Comparison of ENCODE assay signal across 27 mouse cellular contexts in genomic region chr1:172155518-172155917, GRCm38 (mm10). TPM values are rescaled to one million over a fixed set of nuclear protein-coding genes. Genes with fewer than 3 reads are reported as not detected.
DNase-seq lines count a peak whose midpoint lies in the region; ATAC-seq and TF ChIP-seq lines count a peak whose summit lies in the region.
"Had no signal": no experiment of that assay in that cellular context is flagged by ENCODE, and none has a peak within 500 bp of the region (broad histone marks: within the 10 kb centered on the region; RNA-seq: fewer than 3 reads in every experiment).

No protein-coding gene starts in this region.

- peaks cover 62% of the 10 kb centered on the region for H3K36me3 ChIP-seq in liver, embryonic 13.5 days
- H3K36me3 ChIP-seq in liver, postnatal 0 days (replicated peaks; ENCODE audit: insufficient read depth, low read length) = peaks cover 53% of the 10 kb centered on the region

- H3K27ac ChIP-seq in liver, embryonic 13.5 days = 0 out of 2 replicates have a peak overlapping the region, but pooled peaks have one; percentile 39
- no peak overlapping the region; the same call in 1 of the 2 replicates for H3K27ac ChIP-seq in liver, postnatal 0 days (ENCODE audit: low read depth)
- H3K27ac ChIP-seq: embryonic facial prominence, embryonic 13.5 days; embryonic facial prominence, embryonic 15.5 days; forebrain, embryonic 10.5 days; forebrain, embryonic 12.5 days had no signal

- H3K9ac ChIP-seq in liver, embryonic 13.5 days = no peak overlapping the region
- H3K9ac ChIP-seq in liver, postnatal 0 days (replicated peaks) = no peak overlapping the region
- H3K9ac ChIP-seq: embryonic facial prominence, embryonic 13.5 days; embryonic facial prominence, embryonic 15.5 days; forebrain, embryonic 12.5 days had no signal

- no peak overlapping the region for H3K4me3 ChIP-seq in liver, embryonic 13.5 days (replicated peaks)
- no peak overlapping the region for H3K4me3 ChIP-seq in liver, postnatal 0 days (ENCODE audit: low read depth, low read length)
- H3K4me3 ChIP-seq: embryonic facial prominence, embryonic 13.5 days; embryonic facial prominence, embryonic 15.5 days; forebrain, embryonic 10.5 days; forebrain, embryonic 12.5 days had no signal

- H3K4me1 ChIP-seq in liver, embryonic 13.5 days (replicated peaks) = peaks cover 44% of the 10 kb centered on the region
- H3K4me1 ChIP-seq in liver, postnatal 0 days (ENCODE audit: insufficient read depth) = peaks cover 9% of the 10 kb centered on the region
- H3K4me1 ChIP-seq: forebrain, embryonic 10.5 days had no signal

- no peaks in the 10 kb centered on the region for H3K9me3 ChIP-seq in liver, embryonic 13.5 days (replicated peaks)
- H3K9me3 ChIP-seq in liver, postnatal 0 days (ENCODE audit: low read length) = no peaks in the 10 kb centered on the region
- H3K9me3 ChIP-seq: embryonic facial prominence, embryonic 13.5 days; embryonic facial prominence, embryonic 15.5 days; forebrain, embryonic 10.5 days; forebrain, embryonic 12.5 days; G1E had no signal

- no peak for DNase-seq in liver, embryonic 13.5 days
- no peak for DNase-seq in liver, postnatal 0 days
- no peak for DNase-seq in lung, postnatal 36 days
- DNase-seq in layer of hippocampus, postnatal 36 days = no peak
- DNase-seq: adrenal gland, adult 8-10 months; adrenal gland, postnatal 14 days; adrenal gland, postnatal 36 days; B cell, adult 2 months; cerebellum, adult 11 months; cerebellum, adult 18-20 months; cerebellum, adult 8-10 months; cerebellum, postnatal 10 days; cerebellum, postnatal 25 days; embryo, embryonic 11 days had no signal

- WGBS in liver, embryonic 13.5 days (ENCODE audit: insufficient replicate concordance) = 66% methylated on average over 3 of the region's 3 CpGs
- 75% methylated on average over 3 of the region's 3 CpGs for WGBS in liver, postnatal 0 days (ENCODE audit: insufficient replicate concordance)

- no peak overlapping the region for H3K4me2 ChIP-seq in liver, embryonic 13.5 days
- H3K4me2 ChIP-seq in liver, postnatal 0 days (ENCODE audit: low read depth, low read length) = no peak overlapping the region
- H3K4me2 ChIP-seq: embryonic facial prominence, embryonic 13.5 days; embryonic facial prominence, embryonic 15.5 days; forebrain, embryonic 12.5 days had no signal

- TF ChIP-seq EP300 in liver, postnatal 0 days (IDR thresholded peaks at IDR 0.05; ENCODE audit: low read depth) = no peak

- no peaks in the 10 kb centered on the region for H3K27me3 ChIP-seq in liver, embryonic 13.5 days
- no peaks in the 10 kb centered on the region for H3K27me3 ChIP-seq in liver, postnatal 0 days (ENCODE audit: insufficient read depth, low read length)
- H3K27me3 ChIP-seq: CH12.LX; embryonic facial prominence, embryonic 13.5 days; embryonic facial prominence, embryonic 15.5 days; forebrain, embryonic 12.5 days; Patski had no signal

- 0 out of 2 replicates have a peak, but pooled peaks have one; percentile 29 for ATAC-seq in liver, embryonic 13.5 days (ENCODE audit: low read depth)
- no peak; the same call in 1 of the 2 replicates for ATAC-seq in liver, postnatal 0 days
- ATAC-seq in erythroid progenitor cell, adult 5-6 weeks (replicated peaks; ENCODE audit: low FRiP score, poor library complexity, severe bottlenecking) = 0 out of 2 replicates have a peak, but pooled peaks have one; percentile 49
- peak; percentile 95 for ATAC-seq in megakaryocyte-erythroid progenitor cell, adult 5-6 weeks (replicated peaks; ENCODE audit: low FRiP score, low TSS enrichment, poor library complexity, severe bottlenecking)
- ATAC-seq: activated CD4-positive, CD25-positive, alpha-beta regulatory T cell, adult 4 months; CD4-positive, CD25-positive, alpha-beta regulatory T cell, adult 4 months; forebrain, embryonic 14.5 days; forebrain, embryonic 16.5 days; Patski had no signal

- no peak for TF ChIP-seq CTCF in liver, postnatal 0 days (IDR thresholded peaks at IDR 0.05; ENCODE audit: low read depth)

RNA-seq across cellular contexts. Expression of gene Dcaf8, which starts 7.6 kb away (rescaled TPM):
- 58.1 and 65.0 TPM in 2 replicates for polyA plus RNA-seq in liver, embryonic 13.5 days (2015; fragmentation: Nextera tagmentation; extraction: Ambion mirVana)
- 43.0 and 48.3 TPM in 2 replicates for polyA plus RNA-seq in liver, postnatal 0 days (2015; fragmentation: Nextera tagmentation; extraction: Ambion mirVana)
- 77.5 TPM in 2 replicates for total RNA-seq in erythroid progenitor cell, adult 5-6 weeks (2015; ENCODE audit: low replicate concordance)
- 141 and 176 TPM in 2 replicates for total RNA-seq in erythroid progenitor cell, adult 5-6 weeks (2017; ENCODE audit: low replicate concordance)
- 106 and 110 TPM in 2 replicates for total RNA-seq in megakaryocyte-erythroid progenitor cell, adult 5-6 weeks (2014; fragmentation: Nextera tagmentation)
- 132 and 142 TPM in 2 replicates for total RNA-seq in megakaryocyte-erythroid progenitor cell, adult 5-6 weeks (2017)
- 100 to 1,000 TPM; 103 to 105 TPM for total RNA-seq in layer of hippocampus, postnatal 36 days (2021)

RNA-seq across cellular contexts. Expression of gene Pex19, which starts 29.0 kb away (rescaled TPM):
- 39.9 and 48.2 TPM in 2 replicates for polyA plus RNA-seq in liver, embryonic 13.5 days (2015; fragmentation: Nextera tagmentation; extraction: Ambion mirVana)
- 85.9 and 91.7 TPM in 2 replicates for polyA plus RNA-seq in liver, postnatal 0 days (2015; fragmentation: Nextera tagmentation; extraction: Ambion mirVana)
- 14.7 and 15.1 TPM in 2 replicates for total RNA-seq in erythroid progenitor cell, adult 5-6 weeks (2015; ENCODE audit: low replicate concordance)
- total RNA-seq in erythroid progenitor cell, adult 5-6 weeks (2017; ENCODE audit: low replicate concordance) = 15.4 and 21.5 TPM in 2 replicates
- total RNA-seq in megakaryocyte-erythroid progenitor cell, adult 5-6 weeks (2014; fragmentation: Nextera tagmentation) = 31.6 and 53.9 TPM in 2 replicates
- total RNA-seq in megakaryocyte-erythroid progenitor cell, adult 5-6 weeks (2017) = 45.1 and 48.2 TPM in 2 replicates
- total RNA-seq in layer of hippocampus, postnatal 36 days (2021) = 10 to 100 TPM; 89.2 to 95.3 TPM

RNA-seq across cellular contexts. Expression of gene Pea15a, which starts 51.1 kb away (rescaled TPM):
- polyA plus RNA-seq in liver, embryonic 13.5 days (2015; fragmentation: Nextera tagmentation; extraction: Ambion mirVana) = 20.9 and 22.2 TPM in 2 replicates
- polyA plus RNA-seq in liver, postnatal 0 days (2015; fragmentation: Nextera tagmentation; extraction: Ambion mirVana) = 14.1 and 14.5 TPM in 2 replicates
- 5.4 and 12.2 TPM in 2 replicates for total RNA-seq in erythroid progenitor cell, adult 5-6 weeks (2015; ENCODE audit: low replicate concordance)
- total RNA-seq in erythroid progenitor cell, adult 5-6 weeks (2017; ENCODE audit: low replicate concordance) = 3.3 and 6.0 TPM in 2 replicates
- total RNA-seq in megakaryocyte-erythroid progenitor cell, adult 5-6 weeks (2014; fragmentation: Nextera tagmentation) = 0.50 and 4.7 TPM in 2 replicates
- 2.0 TPM in 1 of 2 replicates, not detected in the other for total RNA-seq in megakaryocyte-erythroid progenitor cell, adult 5-6 weeks (2017)
- total RNA-seq in layer of hippocampus, postnatal 36 days (2021) = 100 to 1,000 TPM; 418 to 426 TPM

Comparison
In these comparisons a context has a peak if more than half of its experiments do, and no peak if none do; other contexts are left out.
1. RNA of gene Pea15a, which starts 51.1 kb away (total RNA-seq): 418 to 426 TPM in layer of hippocampus, postnatal 36 days; 3.3 to 12.2 TPM in erythroid progenitor cell, adult 5-6 weeks and 0.50 to 4.7 TPM in megakaryocyte-erythroid progenitor cell, adult 5-6 weeks; every median in the first group is over 10 times any median in the second.